Mouse (Mus musculus): ENCODE measurements around the gene Sv2b. TPM values are rescaled to one million over a fixed set of nuclear protein-coding genes. Genes with fewer than 3 reads are reported as not detected.

The Sv2b gene
- 20.0 and 23.8 TPM in 2 replicates for polyA plus RNA-seq (2014; fragmentation: Nextera tagmentation; extraction: Ambion mirVana)

DNA sequence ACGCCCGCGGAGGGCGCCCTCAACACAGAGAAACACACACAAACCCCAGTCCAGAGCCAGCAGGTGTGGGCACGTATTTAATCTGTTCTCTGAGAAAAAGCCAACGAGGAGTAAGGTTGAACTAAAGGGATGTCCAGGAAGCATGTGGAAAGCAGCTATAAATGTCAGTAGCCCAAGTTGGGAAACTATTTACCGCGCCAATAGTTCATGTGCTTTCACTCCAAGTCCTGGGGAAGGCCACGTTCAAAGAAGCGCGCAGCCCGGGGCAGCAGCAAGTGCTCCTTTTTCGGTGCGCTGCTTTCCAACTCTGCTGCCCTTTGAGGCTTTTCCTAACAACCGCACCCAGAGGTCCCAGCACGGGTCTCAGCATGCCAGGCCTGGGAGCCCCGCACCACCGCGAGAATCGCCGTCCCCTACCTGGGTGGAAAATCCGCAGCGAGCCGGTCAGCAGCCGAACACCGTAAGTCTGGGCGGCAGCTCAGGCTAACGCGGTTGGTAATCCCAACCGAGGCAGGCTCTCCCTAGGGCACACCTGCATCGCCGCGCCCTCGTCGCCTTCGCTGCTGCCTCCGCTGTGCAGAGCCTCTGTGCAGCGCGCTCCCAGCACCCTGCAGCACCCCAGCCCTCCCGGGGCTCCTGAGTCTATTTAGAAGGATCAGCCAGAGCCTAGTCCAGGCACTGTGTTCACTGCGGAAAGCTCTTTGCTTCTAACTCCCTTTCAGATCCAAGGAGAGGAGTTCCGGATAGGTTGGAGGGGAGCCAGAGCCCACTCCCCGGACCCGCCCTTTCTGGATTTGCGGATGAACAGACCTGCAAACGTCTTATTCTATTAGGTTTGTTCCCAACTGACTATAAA lies at the start of gene Sv2b:
TSS of gene Sv2b (minus strand) at position 806 of the 856 bp plus-strand sequence.
- H3K9ac ChIP-seq, result peak within 1 kb of the TSS; percentile 59
- peak within 1 kb of the TSS; percentile 51 for H3K4me3 ChIP-seq (replicated peaks; ENCODE audit: low read length)
- no peak within 1 kb of the TSS for H3K27ac ChIP-seq
- no peaks in the 10 kb centered on the region for H3K36me3 ChIP-seq (replicated peaks; ENCODE audit: control insufficient read depth, insufficient read depth)
- ATAC-seq (ENCODE audit: low FRiP score) (peak; percentile 65; the same call in 1 of the 2 replicates), DNase-seq (ENCODE audit: low spot score) (no peak)
- peaks cover 7% of the 10 kb centered on the region; the same call in 1 of the 2 replicates for H3K4me1 ChIP-seq (replicated peaks; ENCODE audit: control insufficient read depth, insufficient read depth, low read length)
- under 1% methylated on average over 46 of the region's 46 CpGs for WGBS
- no peaks in the 10 kb centered on the region for H3K9me3 ChIP-seq (ENCODE audit: control insufficient read depth, low read length)
- H3K4me2 ChIP-seq (replicated peaks), result peak within 1 kb of the TSS; percentile 98
- H3K27me3 ChIP-seq (ENCODE audit: control insufficient read depth, insufficient read depth, low read length), result peaks cover 28% of the 10 kb centered on the region

DNA sequence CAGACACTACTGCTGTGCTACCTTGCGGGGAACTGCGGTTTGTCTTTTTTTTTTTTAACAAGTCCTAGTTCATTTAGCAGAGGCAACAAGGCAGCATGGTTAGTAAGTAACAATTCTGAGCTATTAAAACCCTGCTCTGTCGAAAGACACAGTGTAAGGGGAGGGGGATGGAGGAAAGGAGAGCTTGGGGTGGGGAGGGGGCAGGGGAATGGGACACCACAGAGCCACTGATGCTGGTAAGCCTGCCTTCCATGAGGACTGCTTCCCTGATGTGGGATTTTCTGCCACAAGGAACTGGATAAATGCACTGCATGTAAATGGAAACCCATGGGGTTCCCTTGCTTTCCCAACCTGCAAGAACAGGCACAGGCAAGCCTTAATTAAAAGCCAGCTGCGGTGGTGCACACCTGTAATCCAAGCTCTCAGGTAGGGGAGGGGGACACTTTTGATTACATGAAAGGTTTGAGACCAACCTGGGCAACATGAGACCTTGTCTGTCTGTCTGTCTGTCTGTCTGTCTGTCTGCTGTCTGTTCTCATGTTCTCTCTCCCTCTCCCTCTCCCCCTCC lies 49.3 kb upstream of the Sv2b start:
- no peaks in the 10 kb centered on the region for H3K27me3 ChIP-seq (ENCODE audit: control insufficient read depth, insufficient read depth, low read length)
- no peaks in the 10 kb centered on the region for H3K9me3 ChIP-seq (ENCODE audit: control insufficient read depth, low read length)
- no peak overlapping the region for H3K4me3 ChIP-seq (replicated peaks; ENCODE audit: low read length)
- no peak overlapping the region for H3K4me2 ChIP-seq (replicated peaks)
- ATAC-seq (ENCODE audit: low FRiP score), result no peak
- WGBS, result 36% methylated on average over 4 of the region's 4 CpGs
- DNase-seq (ENCODE audit: low spot score), result no peak
- H3K27ac ChIP-seq, result no peak overlapping the region
- H3K36me3 ChIP-seq (replicated peaks; ENCODE audit: control insufficient read depth, insufficient read depth), result no peaks in the 10 kb centered on the region
- 0 out of 2 replicates have a peak, but pooled peaks cover 3% of the 10 kb centered on the region for H3K4me1 ChIP-seq (replicated peaks; ENCODE audit: control insufficient read depth, insufficient read depth, low read length)
- no peak overlapping the region for H3K9ac ChIP-seq

DNA sequence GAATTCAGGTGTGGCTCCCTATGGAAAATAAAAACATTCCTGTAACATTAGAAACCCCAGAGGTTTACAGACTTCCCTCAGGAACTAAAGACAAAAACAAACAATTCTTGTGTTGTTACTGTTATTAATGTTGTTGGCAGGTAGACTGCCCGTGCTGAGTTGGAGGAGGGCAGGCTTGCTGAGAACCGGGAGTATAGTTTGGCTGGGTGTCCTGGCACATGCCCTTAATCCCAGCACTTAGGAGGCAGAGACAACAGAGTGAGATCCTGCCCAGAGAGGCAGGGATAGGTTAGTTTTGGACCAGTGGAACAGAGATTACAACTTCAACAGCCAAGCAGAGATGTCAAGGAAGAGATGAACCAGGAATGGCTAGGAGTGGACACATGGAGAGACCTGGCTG lies 46.5 kb upstream of the Sv2b start:
- H3K36me3 ChIP-seq (replicated peaks; ENCODE audit: control insufficient read depth, insufficient read depth), result no peaks in the 10 kb centered on the region
- whole genome bisulfite sequencing, result 76% methylated on average over 2 of the region's 2 CpGs
- no peak for ATAC-seq (ENCODE audit: low FRiP score)
- no peak overlapping the region for H3K9ac ChIP-seq
- no peak overlapping the region for H3K27ac ChIP-seq
- H3K4me2 ChIP-seq (replicated peaks), result no peak overlapping the region
- no peaks in the 10 kb centered on the region for H3K27me3 ChIP-seq (ENCODE audit: control insufficient read depth, insufficient read depth, low read length)
- no peaks in the 10 kb centered on the region for H3K9me3 ChIP-seq (ENCODE audit: control insufficient read depth, low read length)
- H3K4me3 ChIP-seq (replicated peaks; ENCODE audit: low read length), result no peak overlapping the region
- DNase-seq (ENCODE audit: low spot score), result no peak
- no peaks in the 10 kb centered on the region for H3K4me1 ChIP-seq (replicated peaks; ENCODE audit: control insufficient read depth, insufficient read depth, low read length)

DNA sequence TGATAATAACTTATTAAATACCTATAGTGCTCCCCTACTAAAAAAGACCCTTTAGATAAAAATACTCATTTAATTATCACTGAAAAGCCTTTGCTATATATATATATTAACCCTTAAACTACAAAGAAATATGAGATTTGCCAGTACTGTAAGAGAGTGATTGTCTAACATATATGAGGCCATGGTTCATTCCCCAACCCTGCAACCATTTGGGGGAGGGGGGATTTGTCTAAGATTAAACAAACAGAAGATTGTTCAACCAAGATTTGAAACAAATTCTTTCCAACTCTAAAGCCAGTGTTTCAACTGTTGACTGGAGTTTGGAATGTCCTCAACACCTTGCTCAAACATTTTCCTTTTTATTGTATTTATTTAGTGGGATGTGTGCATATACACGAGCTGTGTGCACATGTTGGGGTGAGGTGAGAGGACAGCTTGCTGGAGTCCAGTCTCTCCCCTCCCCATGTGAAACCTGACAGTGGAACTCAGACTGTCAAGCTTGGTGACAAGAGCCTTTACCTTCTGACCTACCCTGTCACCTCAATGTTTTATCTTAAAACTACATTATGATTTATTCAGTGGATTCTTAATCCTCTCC lies 43.8 kb upstream of the Sv2b start:
- DNase-seq (ENCODE audit: low spot score), result no peak
- Histone ChIP-seq H3K27ac (no peak overlapping the region), H3K4me3 (replicated peaks; ENCODE audit: low read length) (no peak overlapping the region), H3K36me3 (replicated peaks; ENCODE audit: control insufficient read depth, insufficient read depth) (no peaks in the 10 kb centered on the region), H3K9me3 (ENCODE audit: control insufficient read depth, low read length) (no peaks in the 10 kb centered on the region), H3K27me3 (ENCODE audit: control insufficient read depth, insufficient read depth, low read length) (no peaks in the 10 kb centered on the region), H3K4me1 (replicated peaks; ENCODE audit: control insufficient read depth, insufficient read depth, low read length) (no peaks in the 10 kb centered on the region), H3K9ac (no peak overlapping the region), H3K4me2 (replicated peaks) (no peak overlapping the region)
- ATAC-seq (ENCODE audit: low FRiP score), result no peak
- 85% methylated on average over 1 of the region's 1 CpGs for WGBS

DNA sequence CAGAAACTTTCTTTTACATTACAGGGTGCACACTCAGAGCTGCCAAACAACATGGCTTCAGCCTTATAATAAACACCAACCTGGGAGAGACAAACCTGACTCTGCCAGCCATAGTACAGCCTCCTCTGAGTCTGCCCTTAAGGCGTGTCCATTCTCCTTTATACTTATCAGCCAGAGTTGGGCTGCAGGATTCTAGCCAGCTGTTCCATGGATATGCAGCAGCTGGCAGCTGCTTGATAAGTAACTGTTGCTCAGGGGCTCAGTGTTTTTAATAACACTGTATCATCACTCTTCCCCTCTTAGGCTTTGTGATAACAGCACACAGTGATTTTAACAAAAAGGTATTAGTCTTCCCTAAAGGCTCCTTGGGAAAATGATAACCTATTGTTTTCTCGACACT lies 41.1 kb upstream of the Sv2b start:
- no peak for ATAC-seq (ENCODE audit: low FRiP score)
- Histone ChIP-seq H3K4me3 (replicated peaks; ENCODE audit: low read length) (no peak overlapping the region), H3K36me3 (replicated peaks; ENCODE audit: control insufficient read depth, insufficient read depth) (no peaks in the 10 kb centered on the region), H3K9ac (no peak overlapping the region), H3K4me2 (replicated peaks) (no peak overlapping the region), H3K27ac (no peak overlapping the region), H3K9me3 (ENCODE audit: control insufficient read depth, low read length) (no peaks in the 10 kb centered on the region), H3K27me3 (ENCODE audit: control insufficient read depth, insufficient read depth, low read length) (no peaks in the 10 kb centered on the region), H3K4me1 (replicated peaks; ENCODE audit: control insufficient read depth, insufficient read depth, low read length) (no peaks in the 10 kb centered on the region)
- WGBS, result 75% methylated on average over 2 of the region's 2 CpGs
- no peak for DNase-seq (ENCODE audit: low spot score)

DNA sequence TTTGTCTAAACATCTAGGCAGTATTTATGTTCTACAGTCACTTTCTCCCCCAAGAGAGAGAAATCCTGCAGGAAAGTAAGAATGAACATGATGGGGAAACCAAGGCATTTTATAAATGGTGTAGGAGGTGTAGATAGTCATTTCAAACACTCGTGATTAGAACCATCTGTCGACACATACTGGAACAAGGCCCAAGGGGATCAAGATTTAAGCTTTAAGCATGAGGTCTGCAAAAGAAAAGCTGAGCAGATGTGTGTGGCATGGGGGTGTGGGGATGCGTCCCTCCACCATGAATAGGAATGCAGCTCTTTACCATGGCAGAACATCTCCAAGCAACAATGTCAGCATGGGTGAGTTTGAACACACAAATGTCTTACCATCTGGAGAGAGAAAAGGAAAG lies 23.2 kb upstream of the Sv2b start:
- Histone ChIP-seq H3K27me3 (ENCODE audit: control insufficient read depth, insufficient read depth, low read length) (no peaks in the 10 kb centered on the region), H3K4me2 (replicated peaks) (no peak overlapping the region), H3K9me3 (ENCODE audit: control insufficient read depth, low read length) (no peaks in the 10 kb centered on the region), H3K27ac (no peak overlapping the region), H3K4me1 (replicated peaks; ENCODE audit: control insufficient read depth, insufficient read depth, low read length) (peaks cover 20% of the 10 kb centered on the region), H3K9ac (no peak overlapping the region), H3K36me3 (replicated peaks; ENCODE audit: control insufficient read depth, insufficient read depth) (no peaks in the 10 kb centered on the region), H3K4me3 (replicated peaks; ENCODE audit: low read length) (no peak overlapping the region)
- WGBS, result 33% methylated on average over 3 of the region's 3 CpGs
- DNase-seq (ENCODE audit: low spot score) (no peak), ATAC-seq (ENCODE audit: low FRiP score) (no peak)

DNA sequence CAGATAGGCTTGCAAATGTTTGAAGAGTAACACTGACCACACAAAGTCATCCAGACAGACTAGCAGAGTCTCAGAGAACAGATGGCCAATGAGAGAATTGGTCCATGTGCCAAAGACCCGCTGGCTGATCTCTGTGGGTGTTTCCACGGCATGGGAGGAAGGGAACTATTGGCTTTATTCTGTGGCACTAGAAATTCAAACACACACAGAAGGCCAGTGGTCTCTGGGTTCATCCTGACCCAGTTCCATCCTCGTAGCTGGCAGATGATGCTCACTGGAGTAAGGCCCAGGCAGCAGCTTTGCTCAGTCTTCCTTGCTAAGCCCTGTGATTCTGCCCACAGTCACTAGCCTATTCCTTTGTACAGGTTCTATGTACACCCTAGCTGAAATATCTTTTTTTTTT lies 20.7 kb upstream of the Sv2b start:
- Histone ChIP-seq H3K4me3 (replicated peaks; ENCODE audit: low read length) (no peak overlapping the region), H3K36me3 (replicated peaks; ENCODE audit: control insufficient read depth, insufficient read depth) (no peaks in the 10 kb centered on the region), H3K27me3 (ENCODE audit: control insufficient read depth, insufficient read depth, low read length) (no peaks in the 10 kb centered on the region), H3K4me2 (replicated peaks) (no peak overlapping the region), H3K9ac (no peak overlapping the region), H3K4me1 (replicated peaks; ENCODE audit: control insufficient read depth, insufficient read depth, low read length) (peaks cover 20% of the 10 kb centered on the region), H3K27ac (peak overlapping the region; percentile 69; the same call in 1 of the 2 replicates), H3K9me3 (ENCODE audit: control insufficient read depth, low read length) (no peaks in the 10 kb centered on the region)
- ATAC-seq (ENCODE audit: low FRiP score), result peak; percentile 73
- WGBS, result 35% methylated on average over 3 of the region's 3 CpGs
- peak; percentile 35 for DNase-seq (ENCODE audit: low spot score)

DNA sequence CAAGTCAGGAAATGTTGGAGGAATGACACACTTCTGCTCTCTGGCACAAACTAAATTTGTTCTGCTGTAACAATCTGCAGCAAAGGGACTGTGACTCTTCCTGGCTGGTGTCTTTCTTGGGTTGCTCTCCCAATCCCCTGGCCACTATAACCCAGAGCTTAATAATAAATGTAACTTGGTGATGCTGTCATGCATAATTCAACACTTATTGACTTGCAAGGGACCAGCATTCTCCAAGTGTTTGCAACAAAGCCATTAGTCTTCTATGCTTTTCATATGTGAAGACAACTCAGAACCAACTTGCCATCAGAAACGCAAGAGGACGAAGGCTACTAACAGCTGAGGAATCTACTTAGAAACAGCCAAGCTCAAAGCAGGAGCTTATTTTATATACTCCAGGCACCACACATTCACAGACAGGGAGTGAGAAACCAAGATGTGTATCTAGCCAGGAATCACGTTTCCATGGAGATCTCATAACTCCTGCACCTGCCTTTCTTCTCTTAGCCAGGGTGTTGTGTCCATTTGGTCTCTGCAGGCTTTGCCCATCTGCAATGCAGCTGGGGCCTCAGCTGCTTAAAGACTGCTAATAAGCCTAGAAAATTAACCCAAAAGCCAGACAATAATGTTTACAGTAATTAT lies 19.8 kb upstream of the Sv2b start:
- Histone ChIP-seq H3K36me3 (replicated peaks; ENCODE audit: control insufficient read depth, insufficient read depth) (no peaks in the 10 kb centered on the region), H3K4me2 (replicated peaks) (no peak overlapping the region), H3K4me3 (replicated peaks; ENCODE audit: low read length) (no peak overlapping the region), H3K27me3 (ENCODE audit: control insufficient read depth, insufficient read depth, low read length) (no peaks in the 10 kb centered on the region), H3K27ac (peak overlapping the region; percentile 69), H3K9me3 (ENCODE audit: control insufficient read depth, low read length) (no peaks in the 10 kb centered on the region), H3K9ac (no peak overlapping the region), H3K4me1 (replicated peaks; ENCODE audit: control insufficient read depth, insufficient read depth, low read length) (peaks cover 20% of the 10 kb centered on the region)
- DNase-seq (ENCODE audit: low spot score) (peak; percentile 69), ATAC-seq (ENCODE audit: low FRiP score) (peak; percentile 85; the same call in 1 of the 2 replicates)
- WGBS, result 20% methylated on average over 3 of the region's 3 CpGs

DNA sequence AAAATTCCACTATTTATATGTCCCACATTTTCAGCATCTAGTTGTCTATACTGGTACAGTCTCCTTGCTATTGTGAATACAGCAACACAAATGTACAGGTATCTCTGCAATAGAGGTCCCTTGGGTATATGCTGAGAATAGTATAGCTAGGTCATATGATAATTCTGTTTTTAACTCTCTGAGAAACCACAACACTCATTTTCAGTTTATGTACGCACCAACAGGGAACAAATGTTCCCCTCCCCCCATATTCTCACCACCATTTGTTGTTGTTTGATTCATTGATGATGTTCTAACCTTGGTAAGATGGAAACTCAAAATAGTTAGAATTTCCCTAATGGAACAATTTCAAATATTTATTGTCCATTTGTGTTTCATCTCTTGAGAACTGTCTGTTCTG lies 16.2 kb upstream of the Sv2b start:
- Histone ChIP-seq H3K27me3 (ENCODE audit: control insufficient read depth, insufficient read depth, low read length) (no peaks in the 10 kb centered on the region), H3K27ac (no peak overlapping the region), H3K36me3 (replicated peaks; ENCODE audit: control insufficient read depth, insufficient read depth) (no peaks in the 10 kb centered on the region), H3K9ac (no peak overlapping the region), H3K4me2 (replicated peaks) (no peak overlapping the region), H3K9me3 (ENCODE audit: control insufficient read depth, low read length) (no peaks in the 10 kb centered on the region), H3K4me3 (replicated peaks; ENCODE audit: low read length) (no peak overlapping the region), H3K4me1 (replicated peaks; ENCODE audit: control insufficient read depth, insufficient read depth, low read length) (peaks cover 20% of the 10 kb centered on the region)
- no peak for ATAC-seq (ENCODE audit: low FRiP score)
- no peak for DNase-seq (ENCODE audit: low spot score)
- 82% methylated on average over 1 of the region's 1 CpGs for WGBS

All from hindbrain, embryonic 14.5 days (tissue).